Mouse (Mus musculus) heart, adult 2 months (tissue): ENCODE results near the gene Tesc.

Experiments used
- CTCF ChIP-seq: fragments of 200-600 bp; IDR thresholded peaks from 2 replicates; pipeline ENCODE4 v1.8.1; 2022; ENCODE audit warnings: antibody characterized with exemption, mild to moderate bottlenecking, moderate library complexity
- EP300 ChIP-seq: fragments of 200-500 bp; IDR thresholded peaks from 2 replicates; pipeline ENCODE4 v1.6.1; 2011; ENCODE audit warnings: low read depth, low read length, control low read depth; ENCODE audit not compliant: insufficient read depth
- POLR2A ChIP-seq: fragments of 200-500 bp; IDR thresholded peaks from 2 replicates; pipeline ENCODE4 v1.6.1; 2011; ENCODE audit warnings: mild to moderate bottlenecking, low read depth, low read length, control low read depth; ENCODE audit not compliant: insufficient read depth

DNA sequence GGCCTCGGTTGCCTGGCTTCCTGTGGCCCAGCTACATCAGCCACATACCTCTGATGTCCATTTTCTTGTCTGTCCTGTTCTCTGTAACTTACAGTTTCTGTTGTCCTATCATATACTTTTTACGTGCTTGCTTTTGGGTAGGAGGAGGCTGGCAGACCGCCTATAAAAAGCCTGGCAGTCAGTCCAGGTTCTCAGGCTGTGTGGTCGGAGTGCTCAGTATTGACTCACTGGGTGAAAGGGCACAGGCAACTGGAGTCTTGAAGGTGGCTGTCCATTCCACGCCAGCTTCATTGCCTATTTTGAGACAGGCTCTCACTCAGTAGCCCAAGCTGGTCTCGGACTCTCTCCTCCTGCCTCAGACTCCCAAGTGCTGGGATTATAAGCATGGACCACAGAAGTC is 37.8 kb upstream of the Tesc start:
- TF ChIP-seq CTCF (no peak), EP300 (no peak), POLR2A (no peak)
